8 mouse cellular contexts compared by ENCODE assay signal in genomic region chr1:71651828-71652227, GRCm38 (mm10). TPM values are rescaled to one million over a fixed set of nuclear protein-coding genes. Genes with fewer than 3 reads are reported as not detected.
DNase-seq lines count a peak whose midpoint lies in the region; ATAC-seq and TF ChIP-seq lines count a peak whose summit lies in the region.

No protein-coding gene starts in this region.

- H3K9ac ChIP-seq in heart, embryonic 12.5 days = peak overlapping the region; percentile 73; the same call in 1 of the 2 replicates
- H3K9ac ChIP-seq in CH12.LX (ENCODE audit: insufficient read depth, low read depth) = no peak overlapping the region
- H3K9ac ChIP-seq in forebrain, embryonic 16.5 days (replicated peaks; ENCODE audit: low read depth, low read length) = no peak overlapping the region
- no peak overlapping the region for H3K9ac ChIP-seq in liver, embryonic 13.5 days

- H3K27me3 ChIP-seq in heart, embryonic 12.5 days (replicated peaks) = no peaks in the 10 kb centered on the region
- no peaks in the 10 kb centered on the region for H3K27me3 ChIP-seq in CH12.LX (replicated peaks)
- no peaks in the 10 kb centered on the region; the same call in 1 of the 2 replicates for H3K27me3 ChIP-seq in forebrain, embryonic 16.5 days (replicated peaks; ENCODE audit: control insufficient read depth, insufficient read depth, low read length)
- peaks cover 40% of the 10 kb centered on the region for H3K27me3 ChIP-seq in liver, embryonic 13.5 days
- no peaks in the 10 kb centered on the region for H3K27me3 ChIP-seq in cerebellum, adult 2 months (ENCODE audit: control insufficient read depth, insufficient read depth, low read length)

- TF ChIP-seq RAD21 in CH12.LX (IDR thresholded peaks at IDR 0.05; ENCODE audit: low read depth, low read length) = no peak

- WGBS in heart, embryonic 12.5 days = 15% methylated on average over 1 of the region's 1 CpGs
- 36% methylated on average over 1 of the region's 1 CpGs for WGBS in forebrain, embryonic 16.5 days
- WGBS in liver, embryonic 13.5 days (ENCODE audit: insufficient replicate concordance) = 30% methylated on average over 1 of the region's 1 CpGs
- WGBS in cerebellum, adult 2 months = 55% methylated on average over 1 of the region's 1 CpGs

- peaks cover 13% of the 10 kb centered on the region; the same call in 1 of the 2 replicates for H3K4me1 ChIP-seq in heart, embryonic 12.5 days (replicated peaks)
- H3K4me1 ChIP-seq in CH12.LX (ENCODE audit: control insufficient read depth in 1 of 2, insufficient read depth in 2 of 2) = peaks cover 0 to 7% of the 10 kb centered on the region in 2 experiments; a peak in 2 of 4 replicates
- H3K4me1 ChIP-seq in forebrain, embryonic 16.5 days (replicated peaks; ENCODE audit: control insufficient read depth, insufficient read depth, low read length) = peaks cover 12% of the 10 kb centered on the region
- H3K4me1 ChIP-seq in liver, embryonic 13.5 days (replicated peaks) = peaks cover 17% of the 10 kb centered on the region; the same call in 1 of the 2 replicates
- no peaks in the 10 kb centered on the region for H3K4me1 ChIP-seq in cerebellum, adult 2 months (ENCODE audit: control insufficient read depth, insufficient read depth, low read length)

- no peak for TF ChIP-seq POLR2A in CH12.LX (IDR thresholded peaks at IDR 0.05; ENCODE audit: low read depth, low read length)
- TF ChIP-seq POLR2A in cerebellum, adult 2 months (IDR thresholded peaks at IDR 0.05; ENCODE audit: borderline replicate concordance, insufficient read depth, low read length) = no peak

- H3K4me3 ChIP-seq in heart, embryonic 12.5 days = peak overlapping the region; percentile 92
- no peak overlapping the region for H3K4me3 ChIP-seq in CH12.LX (replicated peaks in 1 of 3; ENCODE audit: low read depth in 2 of 3, low read length in 2 of 3, poor library complexity in 1 of 3)
- 0 out of 2 replicates have a peak overlapping the region, but pooled peaks have one; percentile 12 for H3K4me3 ChIP-seq in forebrain, embryonic 16.5 days (replicated peaks; ENCODE audit: low read length)
- H3K4me3 ChIP-seq in liver, embryonic 13.5 days (replicated peaks) = peak overlapping the region; percentile 62
- H3K4me3 ChIP-seq in cerebellum, adult 2 months (replicated peaks; ENCODE audit: insufficient read depth, low read depth, low read length) = no peak overlapping the region

- H3K9me3 ChIP-seq in heart, embryonic 12.5 days (replicated peaks) = no peaks in the 10 kb centered on the region
- no peaks in the 10 kb centered on the region for H3K9me3 ChIP-seq in CH12.LX (replicated peaks; ENCODE audit: low read length)
- no peaks in the 10 kb centered on the region for H3K9me3 ChIP-seq in forebrain, embryonic 16.5 days (ENCODE audit: control insufficient read depth, low read length)
- H3K9me3 ChIP-seq in liver, embryonic 13.5 days (replicated peaks) = no peaks in the 10 kb centered on the region

- dilution Hi-C loops in CH12.LX (cut with MboI; ENCODE audit: extremely low pct_ligation_motif_present, extremely low pct_unique_long_range_greater_than_20kb, low sequenced_read_pairs) = no loop called here

- DNase-seq in heart, adult 18-20 months = no peak
- DNase-seq in CH12.LX (ENCODE audit: extremely low read depth) = peak; percentile 14
- DNase-seq in liver, embryonic 13.5 days = no peak
- no peak for DNase-seq in frontal cortex, postnatal 36 days (ENCODE audit: low spot score in 2 of 2)
- no peak for DNase-seq in thymus, postnatal 36 days
- no peak for DNase-seq in cerebellum, adult 2 months

- H3K4me2 ChIP-seq in heart, embryonic 12.5 days = peak overlapping the region; percentile 97
- H3K4me2 ChIP-seq in CH12.LX (ENCODE audit: insufficient read depth, low read depth, poor library complexity, severe bottlenecking) = no peak overlapping the region
- no peak overlapping the region for H3K4me2 ChIP-seq in forebrain, embryonic 16.5 days (ENCODE audit: low read length)
- peak overlapping the region; percentile 71 for H3K4me2 ChIP-seq in liver, embryonic 13.5 days

- in situ Hi-C loops in CH12.LX (cut with MboI; ENCODE audit: low pct_ligation_motif_present, low pct_unique_long_range_greater_than_20kb, low sequenced_read_pairs) = no loop called here

- H3K79me2 ChIP-seq in CH12.LX (replicated peaks; ENCODE audit: control insufficient read depth, extremely low read depth, insufficient read depth, poor library complexity, severe bottlenecking) = no peaks in the 10 kb centered on the region

- peaks cover 31% of the 10 kb centered on the region for H3K36me3 ChIP-seq in heart, embryonic 12.5 days
- no peaks in the 10 kb centered on the region for H3K36me3 ChIP-seq in CH12.LX (replicated peaks in 1 of 2; ENCODE audit: control insufficient read depth in 1 of 2, insufficient read depth in 1 of 2, low read length in 1 of 2)
- no peaks in the 10 kb centered on the region for H3K36me3 ChIP-seq in forebrain, embryonic 16.5 days (ENCODE audit: control insufficient read depth, insufficient read depth)
- no peaks in the 10 kb centered on the region for H3K36me3 ChIP-seq in liver, embryonic 13.5 days

- TF ChIP-seq EP300 in CH12.LX (IDR thresholded peaks at IDR 0.05; ENCODE audit: low read length) = no peak

- no peak for ATAC-seq in heart, embryonic 12.5 days (ENCODE audit: insufficient number of reproducible peaks, low FRiP score)
- no peak for ATAC-seq in forebrain, embryonic 16.5 days
- ATAC-seq in liver, embryonic 13.5 days (ENCODE audit: low read depth) = no peak

- peak overlapping the region; percentile 32; the same call in 1 of the 2 replicates for H3K27ac ChIP-seq in heart, embryonic 12.5 days (ENCODE audit: poor library complexity, severe bottlenecking)
- H3K27ac ChIP-seq in CH12.LX (ENCODE audit: insufficient read depth, low read depth) = no peak overlapping the region
- H3K27ac ChIP-seq in forebrain, embryonic 16.5 days (ENCODE audit: low read length) = no peak overlapping the region
- no peak overlapping the region for H3K27ac ChIP-seq in liver, embryonic 13.5 days
- H3K27ac ChIP-seq in cerebellum, adult 2 months (ENCODE audit: insufficient read depth, low read length) = no peak overlapping the region

- no peak for TF ChIP-seq CTCF in CH12.LX (conservative IDR thresholded peaks at IDR 0.05 in 1 of 2, IDR thresholded peaks at IDR 0.05 in 1 of 2; ENCODE audit: low read depth in 2 of 2, low read length in 2 of 2)
- no peak for TF ChIP-seq CTCF in cerebellum, adult 2 months (IDR thresholded peaks at IDR 0.05; ENCODE audit: borderline replicate concordance, insufficient read depth, low read depth, low read length)

TF ChIP-seq in CH12.LX, 34 proteins besides CTCF, POLR2A, EP300 and RAD21:
- TF ChIP-seq NRF1 (IDR thresholded peaks at IDR 0.05; ENCODE audit: low read depth, low read length) (no peak), CHD2 (IDR thresholded peaks at IDR 0.05; ENCODE audit: low read length) (no peak), MEF2A (IDR thresholded peaks at IDR 0.05; ENCODE audit: borderline replicate concordance, low read depth, low read length) (peak; percentile 34; the same call in 1 of the 2 replicates), MAX (IDR thresholded peaks at IDR 0.05; ENCODE audit: low read length) (no peak), E2F4 (IDR thresholded peaks at IDR 0.05; ENCODE audit: insufficient replicate concordance, low read depth, low read length) (no peak), JUN (IDR thresholded peaks at IDR 0.05; ENCODE audit: insufficient read depth, low read depth, low read length) (peak; percentile 22; the same call in 1 of the 2 replicates), ZNF384 (IDR thresholded peaks at IDR 0.05; ENCODE audit: low read depth, low read length) (no peak), ZKSCAN1 (IDR thresholded peaks at IDR 0.05; ENCODE audit: borderline replicate concordance, low read depth, low read length) (no peak), MAFK (IDR thresholded peaks at IDR 0.05; ENCODE audit: insufficient replicate concordance, low read length) (no peak)

RNA-seq across cellular contexts. Expression of gene Fn1, which starts 1.2 kb away (rescaled TPM):
- polyA plus RNA-seq in heart, embryonic 12.5 days (2016; fragmentation: Nextera tagmentation; extraction: Ambion mirVana) = 415 and 447 TPM in 2 replicates
- 10 to 100 TPM; 48.4 to 59.7 TPM for total RNA-seq in heart, adult 18-20 months (2021)
- total RNA-seq in CH12.LX (2012; rRNA removed) (0.13 and 0.17 TPM in 2 replicates), CH12.LX (2014; rRNA removed) (not detected in 2 replicates)
- polyA plus RNA-seq in CH12.LX (2012; ENCODE audit: insufficient read length, low read depth) = 0.20 and 0.49 TPM in 2 replicates
- 39.4 and 47.5 TPM in 2 replicates for polyA plus RNA-seq in forebrain, embryonic 16.5 days (2015; fragmentation: Nextera tagmentation; extraction: Ambion mirVana)
- 53.0 and 58.5 TPM in 2 replicates for polyA plus RNA-seq in liver, embryonic 13.5 days (2015; fragmentation: Nextera tagmentation; extraction: Ambion mirVana)
- polyA plus RNA-seq in cerebellum, adult 2 months (2012; rRNA removed) = 25.5 and 27.7 TPM in 2 replicates

Comparison
In these comparisons a context has a peak if more than half of its experiments do, and no peak if none do; other contexts are left out.
1. H3K4me2 ChIP-seq: peak in heart, embryonic 12.5 days (single experiment) and liver, embryonic 13.5 days (single experiment); none in CH12.LX (single experiment) and forebrain, embryonic 16.5 days (single experiment).
2. H3K4me3 ChIP-seq: peak in heart, embryonic 12.5 days (single experiment), forebrain, embryonic 16.5 days (single experiment) and liver, embryonic 13.5 days (single experiment); none in CH12.LX (0 of 3) and cerebellum, adult 2 months (single experiment).
3. RNA of gene Fn1, which starts 1.2 kb away (polyA plus RNA-seq): 415 to 447 TPM in heart, embryonic 12.5 days, 53.0 to 58.5 TPM in liver, embryonic 13.5 days, 39.4 to 47.5 TPM in forebrain, embryonic 16.5 days and 25.5 to 27.7 TPM in cerebellum, adult 2 months; 0.20 to 0.49 TPM in CH12.LX; every median in the first group is over 10 times any median in the second.